Mouse (Mus musculus): ENCODE measurements around the gene Nek7.

- TF ChIP-seq POLR2A (IDR thresholded peaks at IDR 0.05; ENCODE audit: control insufficient read depth, extremely low read depth, insufficient read depth, low read length, poor library complexity): no peak
- TF ChIP-seq CTCF (IDR thresholded peaks at IDR 0.05; ENCODE audit: borderline replicate concordance, control insufficient read depth, extremely low read depth, insufficient read depth, low read length, poor library complexity): no peak
Measured at GRCm38 (mm10) chr1:138604736-138605135, 15.2 kb downstream of the Nek7 start.

Data from thymus, adult 2 months (tissue).